Mouse (Mus musculus): Measurements from ENCODE around the gene Zfp131.

- no peak for TF ChIP-seq HCFC1 (IDR thresholded peaks at IDR 0.05; ENCODE audit: borderline replicate concordance, insufficient read depth, low read length)
- no peak for TF ChIP-seq CHD2 (IDR thresholded peaks at IDR 0.05; ENCODE audit: low read depth, low read length)
- no peak for TF ChIP-seq ZC3H11A (IDR thresholded peaks at IDR 0.05; ENCODE audit: borderline replicate concordance, low read depth, low read length)
These were observed 36.1 kb downstream of the Zfp131 start for GRCm38 (mm10) chr13:119754635-119755020.
